Mouse (Mus musculus) embryonic facial prominence, embryonic 13.5 days (tissue): ENCODE measurements at regions not wholly inside any gene's neighbourhood (a gene's known extent, or its start where the extent isn't known, plus 50 kb on each side); places are given as distances from the start of the nearest gene placed in this dataset.
A peak's percentile ranks its signal among the peaks of the same experiment; 100 is the strongest.

Experiments used
- ATAC-seq: fragments of 200-750 bp; cut with Nextera tagmentation; 2 replicates; pipeline ENCODE4 v1.8.0; 2017; ENCODE audit warnings: low read depth; ENCODE audit not compliant: insufficient number of reproducible peaks, insufficient read depth, low FRiP score, low TSS enrichment
- H3K27ac ChIP-seq: fragments of 300-500 bp; sonication (generic); 2 replicates; pipeline ENCODE4 v1.5.1; 2015; ENCODE audit warnings: moderate library complexity, mild to moderate bottlenecking, inconsistent platforms
- H3K27me3 ChIP-seq: fragments of 300-500 bp; sonication (generic); 2 replicates; pipeline ENCODE4 v1.6.1; 2015; ENCODE audit warnings: mild to moderate bottlenecking, inconsistent platforms
- H3K36me3 ChIP-seq: fragments of 300-500 bp; sonication (generic); 2 replicates; pipeline ENCODE4 v1.6.1; 2015; ENCODE audit warnings: mild to moderate bottlenecking, inconsistent platforms
- H3K4me1 ChIP-seq: fragments of 300-500 bp; sonication (generic); 2 replicates; pipeline ENCODE4 v1.6.1; 2015; ENCODE audit warnings: inconsistent platforms
- H3K4me2 ChIP-seq: fragments of 300-500 bp; sonication (generic); 2 replicates; pipeline ENCODE4 v1.6.1; 2015; ENCODE audit warnings: moderate library complexity, mild to moderate bottlenecking, inconsistent platforms
- H3K4me3 ChIP-seq: fragments of 300-500 bp; sonication (generic); 2 replicates; pipeline ENCODE4 v1.5.1; 2015; ENCODE audit warnings: mild to moderate bottlenecking, inconsistent platforms
- H3K9ac ChIP-seq: fragments of 300-500 bp; sonication (generic); 2 replicates; pipeline ENCODE4 v1.6.1; 2015; ENCODE audit warnings: mild to moderate bottlenecking, inconsistent platforms
- H3K9me3 ChIP-seq: fragments of 300-500 bp; sonication (generic); 2 replicates; pipeline ENCODE4 v1.6.1; 2016; ENCODE audit warnings: inconsistent platforms
- WGBS: fragments of 180-500 bp; shearing (Covaris S2); methylation state at CpG from one replicate; pipeline ENCODE4 v1.1.7; 2015; ENCODE audit warnings: mixed read lengths; 5-methylcytosine and 5-hydroxymethylcytosine counted together

GRCm38 (mm10) chr12:25826451-25826850, 588.6 kb downstream of the Rnf144a start:
- WGBS, result 53% methylated on average over 4 of the region's 4 CpGs
- Histone ChIP-seq H3K4me1 (peaks cover 22% of the 10 kb centered on the region), H3K4me3 (no peak overlapping the region), H3K36me3 (no peaks in the 10 kb centered on the region), H3K4me2 (no peak overlapping the region), H3K27me3 (no peaks in the 10 kb centered on the region; the same call in 1 of the 2 replicates), H3K27ac (no peak overlapping the region), H3K9me3 (no peaks in the 10 kb centered on the region), H3K9ac (no peak overlapping the region)
- no peak for ATAC-seq

DNA sequence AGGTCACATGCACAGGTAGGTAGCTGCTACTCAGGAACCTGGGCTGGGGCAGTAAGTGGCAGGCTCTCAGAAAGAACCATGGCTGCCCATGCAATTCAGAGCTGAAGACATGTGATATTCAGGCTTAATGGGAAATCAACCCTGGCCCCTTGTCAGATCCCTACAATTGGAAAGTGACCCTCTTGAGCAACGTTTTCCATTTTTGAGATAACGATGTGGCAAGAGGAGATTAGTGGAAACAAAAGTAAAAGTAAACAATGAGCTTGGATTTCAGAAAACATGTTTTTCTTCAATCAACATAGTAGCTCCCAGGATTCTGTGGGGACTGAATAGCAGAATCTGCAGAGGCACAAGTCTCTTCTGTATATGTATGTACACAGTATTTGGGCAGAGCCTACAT, 598.8 kb downstream of the Rnf144a start:
- Histone ChIP-seq H3K27me3 (no peaks in the 10 kb centered on the region), H3K4me1 (no peaks in the 10 kb centered on the region), H3K9me3 (no peaks in the 10 kb centered on the region), H3K9ac (no peak overlapping the region), H3K4me2 (no peak overlapping the region), H3K27ac (no peak overlapping the region), H3K36me3 (no peaks in the 10 kb centered on the region), H3K4me3 (no peak overlapping the region)
- 49% methylated on average over 2 of the region's 2 CpGs for WGBS
- no peak for ATAC-seq

DNA sequence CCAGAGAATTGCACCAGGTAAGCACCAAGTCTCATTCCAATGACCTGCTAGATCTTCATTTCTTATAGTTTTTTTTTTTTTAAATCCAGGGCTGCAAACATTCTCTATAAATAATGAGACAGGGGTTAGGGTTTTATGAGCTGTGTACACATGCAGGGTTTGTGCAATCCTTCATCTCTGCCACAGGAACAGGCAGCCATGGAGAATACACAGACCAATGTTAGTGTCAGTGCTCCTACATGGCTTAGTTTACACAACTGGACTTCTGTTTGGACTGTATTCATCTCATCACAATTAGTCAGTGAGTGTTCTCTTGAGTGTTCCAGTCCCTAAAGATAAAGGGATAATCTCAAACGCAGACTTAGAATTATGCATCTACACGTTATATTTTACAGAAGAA, 620.0 kb downstream of the Rnf144a start:
- Histone ChIP-seq H3K9ac (no peak overlapping the region), H3K27ac (no peak overlapping the region), H3K27me3 (no peaks in the 10 kb centered on the region), H3K4me1 (no peaks in the 10 kb centered on the region), H3K4me2 (no peak overlapping the region), H3K4me3 (no peak overlapping the region), H3K9me3 (no peaks in the 10 kb centered on the region), H3K36me3 (no peaks in the 10 kb centered on the region)
- WGBS, result 89% methylated on average over 2 of the region's 2 CpGs
- ATAC-seq, result no peak

- no peak for ATAC-seq
- Histone ChIP-seq H3K4me3 (no peak overlapping the region), H3K4me2 (no peak overlapping the region), H3K27me3 (no peaks in the 10 kb centered on the region), H3K27ac (no peak overlapping the region), H3K9ac (no peak overlapping the region), H3K36me3 (no peaks in the 10 kb centered on the region), H3K4me1 (no peaks in the 10 kb centered on the region), H3K9me3 (no peaks in the 10 kb centered on the region)
- 65% methylated on average over 2 of the region's 2 CpGs for WGBS
Measured at GRCm38 (mm10) chr12:25794571-25794970, 620.5 kb downstream of the Rnf144a start.

DNA sequence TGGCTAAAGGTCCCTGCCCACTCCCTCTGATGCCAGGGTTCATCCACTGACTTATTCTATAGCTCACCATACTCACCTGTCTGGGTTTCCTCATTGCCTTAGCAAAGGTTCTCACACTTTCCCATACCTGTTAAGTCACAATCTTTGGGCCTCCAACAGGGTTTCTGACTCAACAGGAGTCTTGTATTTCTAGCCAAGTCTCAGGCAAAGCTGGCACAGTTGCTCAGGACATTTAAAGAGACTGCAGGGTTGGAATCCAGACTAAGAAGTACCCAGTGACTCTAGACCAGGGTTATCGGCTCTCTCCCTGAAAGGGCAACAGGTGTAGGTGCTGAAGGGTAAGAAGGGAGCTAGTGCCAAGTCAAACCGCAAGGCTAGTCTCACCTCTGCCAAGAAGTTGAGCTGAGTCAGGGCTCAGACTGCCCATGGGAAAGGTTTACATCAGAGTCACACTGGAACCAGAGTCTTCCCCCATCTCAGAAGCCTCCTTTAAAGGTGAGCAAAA, 622.4 kb downstream of the Rnf144a start:
- Histone ChIP-seq H3K36me3 (no peaks in the 10 kb centered on the region), H3K27me3 (no peaks in the 10 kb centered on the region), H3K27ac (no peak overlapping the region), H3K4me3 (no peak overlapping the region), H3K4me1 (no peaks in the 10 kb centered on the region), H3K9me3 (no peaks in the 10 kb centered on the region), H3K4me2 (no peak overlapping the region), H3K9ac (no peak overlapping the region)
- 94% methylated on average over 2 of the region's 2 CpGs for WGBS
- no peak for ATAC-seq

DNA sequence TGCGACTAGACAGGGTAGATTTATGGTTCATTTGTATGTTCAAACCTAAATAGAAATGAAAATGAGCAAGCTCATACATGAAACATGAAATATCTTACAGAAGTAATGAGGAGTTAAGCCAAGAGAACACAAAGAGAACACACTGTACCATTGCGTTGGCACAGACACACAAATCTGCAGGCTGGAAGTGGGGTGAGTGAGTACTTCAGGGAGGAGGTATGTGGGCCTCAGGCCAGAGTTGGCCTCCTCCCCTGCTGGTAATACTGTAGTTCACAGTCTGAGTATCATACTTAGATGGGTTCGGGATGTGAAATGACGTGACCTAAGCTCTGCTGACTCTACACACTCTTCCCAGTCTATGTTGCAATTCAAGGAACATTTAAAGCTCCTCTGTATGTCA, 624.1 kb downstream of the Rnf144a start:
- no peak overlapping the region for H3K4me3 ChIP-seq
- H3K27ac ChIP-seq, result no peak overlapping the region
- no peaks in the 10 kb centered on the region for H3K9me3 ChIP-seq
- H3K4me2 ChIP-seq, result no peak overlapping the region
- WGBS, result 89% methylated on average over 4 of the region's 4 CpGs
- H3K9ac ChIP-seq, result no peak overlapping the region
- no peak for ATAC-seq
- H3K4me1 ChIP-seq, result no peaks in the 10 kb centered on the region
- H3K36me3 ChIP-seq, result no peaks in the 10 kb centered on the region
- no peaks in the 10 kb centered on the region for H3K27me3 ChIP-seq

- H3K4me3 ChIP-seq, result no peak overlapping the region
- no peaks in the 10 kb centered on the region for H3K36me3 ChIP-seq
- no peak overlapping the region for H3K27ac ChIP-seq
- H3K9ac ChIP-seq, result no peak overlapping the region
- no peak overlapping the region for H3K4me2 ChIP-seq
- no peak for ATAC-seq
- H3K4me1 ChIP-seq, result peaks cover 15% of the 10 kb centered on the region
- 78% methylated on average over 18 of the region's 18 CpGs for WGBS
- no peaks in the 10 kb centered on the region for H3K27me3 ChIP-seq
- no peaks in the 10 kb centered on the region for H3K9me3 ChIP-seq
Measured at GRCm38 (mm10) chr12:25785646-25786606, 629.1 kb downstream of the Rnf144a start.

GRCm38 (mm10) chr12:25784401-25784800, 630.7 kb downstream of the Rnf144a start:
- Histone ChIP-seq H3K27ac (no peak overlapping the region), H3K4me1 (peaks cover 15% of the 10 kb centered on the region), H3K4me2 (no peak overlapping the region), H3K27me3 (no peaks in the 10 kb centered on the region), H3K9me3 (0 out of 2 replicates have a peak, but pooled peaks cover 3% of the 10 kb centered on the region), H3K36me3 (no peaks in the 10 kb centered on the region), H3K4me3 (no peak overlapping the region), H3K9ac (no peak overlapping the region)
- no peak for ATAC-seq
- 93% methylated on average over 3 of the region's 3 CpGs for WGBS

DNA sequence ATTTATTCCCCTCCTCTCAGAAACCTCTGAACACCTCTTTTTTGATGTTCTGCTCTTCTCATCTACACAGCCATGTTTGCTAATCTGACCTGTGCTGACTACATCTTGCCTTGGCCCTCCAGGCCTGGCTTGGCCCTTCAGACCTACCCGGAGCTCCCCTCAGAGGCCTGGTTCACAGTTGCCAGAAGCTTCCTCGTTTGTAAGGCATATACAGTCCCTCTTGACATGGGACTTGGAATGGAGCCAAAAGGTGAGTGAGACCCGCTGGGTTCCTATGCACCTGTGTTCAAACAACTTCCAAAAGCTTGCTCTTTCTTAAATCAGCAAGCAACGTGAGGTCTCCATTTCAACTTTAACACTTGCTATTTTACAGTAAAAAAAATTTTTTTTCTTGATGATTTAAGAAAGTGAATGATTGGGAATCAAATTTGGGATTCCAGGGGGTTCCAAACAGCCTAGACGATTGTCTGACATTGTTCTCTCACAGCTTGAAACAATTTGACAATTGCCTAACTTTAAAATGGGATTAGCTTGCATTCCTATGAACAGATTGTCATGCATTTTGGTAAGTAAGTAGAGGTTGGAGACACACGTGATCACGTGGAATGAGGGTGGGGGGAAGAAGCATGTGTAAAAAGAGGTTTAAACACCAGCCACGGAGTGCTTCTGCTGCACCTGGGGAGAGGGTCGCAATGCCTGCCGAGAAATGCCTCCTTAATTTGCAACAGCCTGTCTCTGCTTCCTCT, 631.9 kb downstream of the Rnf144a start:
- H3K4me3 ChIP-seq, result no peak overlapping the region
- ATAC-seq, result no peak
- no peaks in the 10 kb centered on the region for H3K36me3 ChIP-seq
- no peaks in the 10 kb centered on the region for H3K27me3 ChIP-seq
- H3K27ac ChIP-seq, result peak overlapping the region; percentile 33; the same call in 1 of the 2 replicates
- H3K9ac ChIP-seq, result no peak overlapping the region
- H3K9me3 ChIP-seq, result peaks cover 7% of the 10 kb centered on the region; the same call in 1 of the 2 replicates
- 20% methylated on average over 10 of the region's 10 CpGs for WGBS
- no peak overlapping the region for H3K4me2 ChIP-seq
- H3K4me1 ChIP-seq, result peaks cover 15% of the 10 kb centered on the region

GRCm38 (mm10) chr12:25771856-25772255, 643.2 kb downstream of the Rnf144a start:
- Histone ChIP-seq H3K9ac (no peak overlapping the region), H3K4me2 (no peak overlapping the region), H3K36me3 (no peaks in the 10 kb centered on the region), H3K27me3 (no peaks in the 10 kb centered on the region), H3K4me1 (peaks cover 21% of the 10 kb centered on the region), H3K9me3 (no peaks in the 10 kb centered on the region), H3K27ac (peak overlapping the region; percentile 51), H3K4me3 (no peak overlapping the region)
- ATAC-seq, result no peak
- WGBS, result 54% methylated on average over 3 of the region's 3 CpGs

DNA sequence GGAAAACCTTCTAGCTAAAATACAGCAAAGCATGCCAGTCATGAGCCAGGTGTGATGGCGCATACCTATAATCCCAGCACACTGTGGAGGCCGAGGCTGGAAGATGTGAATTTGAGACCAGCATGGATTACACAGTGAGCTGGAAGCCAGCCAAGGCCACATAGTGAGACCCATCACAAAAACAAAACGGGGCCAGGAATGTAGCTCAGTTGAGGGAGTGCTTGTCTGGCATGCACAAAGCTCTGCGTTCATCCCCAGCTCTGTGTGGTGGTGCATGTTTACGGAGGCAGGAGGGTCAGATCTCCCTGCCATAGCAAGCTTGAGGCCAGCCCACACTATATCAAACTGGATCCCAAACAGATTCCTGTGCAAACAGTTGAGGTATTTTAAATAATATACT, 646.4 kb downstream of the Rnf144a start:
- no peak overlapping the region for H3K9ac ChIP-seq
- H3K27me3 ChIP-seq, result no peaks in the 10 kb centered on the region
- H3K4me1 ChIP-seq, result peaks cover 21% of the 10 kb centered on the region
- no peak overlapping the region for H3K4me2 ChIP-seq
- no peak for ATAC-seq
- 38% methylated on average over 5 of the region's 5 CpGs for WGBS
- H3K36me3 ChIP-seq, result no peaks in the 10 kb centered on the region
- no peak overlapping the region for H3K27ac ChIP-seq
- H3K9me3 ChIP-seq, result no peaks in the 10 kb centered on the region
- no peak overlapping the region for H3K4me3 ChIP-seq
